Mouse (Mus musculus) kidney, postnatal 25 days (tissue): ENCODE data around the gene Mpped1.
A peak's percentile ranks its signal among the peaks of the same experiment; 100 is the strongest.

Experiments
- DNase-seq, 2 experiments: peaks; one replicate each; pipeline ENCODE4 v3.0.0; 2021; ENCODE audit warnings: mixed read lengths in 2 of 2

Gene Mpped1

DNA sequence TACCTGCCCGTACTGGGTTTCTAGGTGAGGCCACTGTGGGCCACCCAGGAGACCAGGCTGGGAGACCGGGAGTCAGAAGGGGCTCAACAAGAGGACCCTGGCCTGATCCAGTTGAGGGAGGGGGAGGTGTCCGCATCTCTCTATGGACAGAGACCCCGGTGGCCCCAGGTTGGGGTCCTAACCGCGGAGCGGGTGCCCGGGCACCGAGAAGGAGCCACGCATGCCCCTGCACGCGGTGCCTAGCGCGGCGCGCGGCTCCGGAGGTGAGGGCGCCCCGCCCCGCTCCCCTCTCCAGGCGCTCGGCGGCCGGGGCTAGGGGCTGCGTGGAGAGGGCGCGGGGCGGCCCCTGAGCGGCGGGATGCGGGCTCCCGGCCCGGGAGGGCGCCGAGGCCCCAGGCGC, at the start of gene Mpped1:
Mpped1 (plus strand) TSS at position 81 of the 400 bp plus-strand sequence.
- no peak for DNase-seq

DNA sequence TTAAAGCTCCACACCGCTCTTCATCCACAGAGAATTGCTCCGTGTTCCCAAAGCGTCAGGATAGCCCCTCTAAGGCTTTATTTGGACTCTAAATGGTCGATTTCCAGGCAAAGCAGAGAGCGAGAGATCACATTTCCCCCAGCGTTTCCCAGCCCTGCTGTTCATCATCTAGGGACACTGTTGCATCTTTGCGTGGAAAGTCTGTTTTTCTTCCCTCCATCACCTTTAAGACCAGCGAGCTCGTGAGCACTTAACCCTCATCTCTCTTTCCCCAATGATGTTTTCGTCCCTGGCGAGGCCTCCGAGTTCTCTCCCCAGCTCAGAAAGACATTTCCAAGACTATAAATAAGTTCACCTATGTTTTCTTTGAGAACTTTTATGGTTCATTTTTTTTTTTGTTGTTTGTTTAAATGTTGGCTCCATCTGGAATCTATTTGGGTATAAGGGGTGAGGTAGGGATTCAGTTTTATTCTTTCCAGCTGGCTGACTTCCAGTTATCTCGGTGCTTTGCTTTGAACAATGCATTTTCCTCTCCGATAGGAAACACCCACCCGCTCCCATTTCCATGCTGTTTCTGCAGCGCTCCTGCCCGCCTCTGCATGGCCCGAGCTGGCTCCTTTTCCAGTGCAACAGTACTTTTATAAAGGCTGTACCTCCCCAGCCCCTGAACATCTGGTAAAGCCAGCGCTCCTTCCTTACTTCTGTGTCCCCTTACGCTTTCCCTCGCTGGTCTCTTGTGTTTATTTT, 38.4 kb upstream of the Mpped1 start:
- peak; percentile 50 to 52 for DNase-seq

DNA sequence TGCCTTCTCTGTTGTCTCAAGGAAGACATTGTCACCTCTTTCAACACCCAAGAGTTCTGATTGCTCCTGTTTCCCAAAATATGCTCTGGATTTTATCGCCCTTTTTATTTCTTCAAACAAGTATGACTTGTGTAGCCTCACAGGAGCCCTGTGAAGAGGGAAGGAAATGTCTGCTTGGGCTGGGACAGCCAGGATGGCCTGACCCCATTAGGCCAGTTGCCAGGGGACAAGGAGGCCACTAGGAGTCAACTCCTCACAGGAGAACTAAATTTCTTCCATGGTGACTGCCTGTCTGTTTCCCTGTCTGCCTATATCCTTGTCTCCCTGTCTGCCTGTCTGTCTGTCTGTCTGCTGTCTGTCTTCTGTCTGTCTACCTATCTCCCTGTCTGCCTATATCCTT, 37.2 kb upstream of the Mpped1 start:
- peak; percentile 61 to 75 for DNase-seq

DNA sequence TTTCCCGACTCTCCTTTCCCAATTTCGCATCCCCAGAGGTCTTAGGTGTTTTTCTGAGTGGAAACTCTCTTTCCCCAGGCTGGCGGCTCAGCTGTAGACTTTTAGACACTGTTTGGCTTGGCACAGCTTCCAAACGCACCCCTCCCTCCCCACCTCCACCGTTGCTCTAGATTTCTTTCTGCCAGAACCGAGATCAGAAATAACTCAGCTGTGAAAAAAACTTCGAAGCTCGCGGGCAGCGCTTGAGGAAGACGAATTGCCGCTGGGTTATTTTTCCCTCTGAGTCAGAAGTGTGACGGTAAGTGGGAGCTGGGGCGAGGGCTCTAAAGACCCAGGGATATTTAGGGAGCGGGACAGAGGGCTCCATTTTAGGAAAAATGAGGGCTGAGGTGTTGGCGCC, 33.0 kb upstream of the Mpped1 start:
- DNase-seq: no peak

DNA sequence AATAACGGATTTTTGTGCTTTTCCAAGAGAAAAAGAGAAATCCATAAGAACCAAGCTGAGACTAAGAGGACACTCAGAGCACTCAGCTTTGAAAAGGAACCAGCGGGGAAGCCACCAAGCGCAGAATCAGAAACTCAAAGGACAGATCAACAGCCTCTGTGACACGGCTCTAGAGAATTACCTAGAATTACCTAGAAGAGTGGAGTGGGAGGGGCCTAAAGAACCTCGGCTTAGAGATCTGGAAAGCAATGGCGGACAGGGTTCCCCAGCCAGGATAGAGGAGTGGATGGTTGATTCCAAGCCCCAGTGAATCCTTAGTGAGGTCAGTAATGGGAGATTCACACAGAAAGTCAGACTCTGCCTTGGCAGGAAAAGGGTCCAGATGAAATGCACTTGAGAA, 30.3 kb upstream of the Mpped1 start:
- no peak for DNase-seq

DNA sequence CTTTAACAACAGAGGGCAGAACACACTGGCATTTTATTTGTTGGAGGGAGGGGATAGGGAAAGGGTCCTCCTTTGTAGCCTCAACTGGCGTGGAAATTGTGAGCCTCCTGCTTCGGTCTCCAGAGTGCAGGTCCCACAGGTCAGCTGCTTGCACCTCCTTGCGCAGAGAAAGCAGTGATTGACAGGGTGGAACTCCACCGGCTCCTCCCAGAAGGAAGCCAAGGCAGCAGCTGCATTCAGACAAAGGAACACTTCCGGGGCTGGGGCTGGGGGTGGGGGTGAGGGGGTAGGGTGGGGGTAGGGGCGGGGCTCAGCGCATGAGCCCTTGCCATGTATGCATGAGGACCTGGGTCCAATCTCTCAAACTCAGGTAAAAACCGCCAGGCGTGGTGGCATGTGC, 29.8 kb upstream of the Mpped1 start:
- no peak for DNase-seq

DNA sequence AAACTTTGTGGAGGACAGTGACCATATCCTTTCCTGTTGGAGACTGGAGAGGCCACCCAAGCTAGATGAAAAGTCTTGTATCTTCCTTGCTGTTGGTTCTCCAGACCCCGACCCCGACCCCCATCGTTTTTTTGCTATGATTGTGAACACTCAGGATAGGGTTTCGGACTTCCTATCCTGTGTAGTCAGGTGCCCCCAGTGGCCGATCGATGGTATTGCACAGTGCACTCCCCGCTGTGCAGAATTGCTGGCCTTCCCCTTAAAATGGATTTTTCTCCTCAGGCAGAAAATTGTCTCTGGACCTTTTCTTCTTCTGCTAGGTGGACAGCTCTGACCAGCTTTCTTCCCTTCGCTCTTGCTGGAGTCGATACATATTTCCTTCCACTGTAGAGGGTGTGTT, 22.5 kb upstream of the Mpped1 start:
- DNase-seq: peak in 1 of 2 experiments; percentile 24

DNA sequence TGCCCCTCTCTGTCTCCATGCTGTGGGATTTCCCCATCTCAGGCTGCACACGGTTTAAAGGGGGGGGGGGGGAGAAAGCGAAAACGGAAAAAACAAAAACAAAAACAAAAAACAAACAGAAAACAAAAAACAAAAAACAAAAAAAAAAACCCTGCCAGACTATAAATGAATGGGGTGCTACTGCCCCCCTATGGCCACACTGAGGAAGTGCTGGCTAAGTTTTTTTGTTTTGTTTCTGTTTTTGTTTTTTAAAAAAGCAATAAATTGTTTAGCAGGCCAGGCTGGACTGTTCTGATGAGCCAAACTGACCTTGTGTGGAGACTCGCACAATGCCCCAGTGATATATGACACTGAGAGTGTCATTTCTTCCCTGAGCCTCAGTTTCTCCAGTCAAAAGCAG, 20.3 kb upstream of the Mpped1 start:
- no peak for DNase-seq

DNA sequence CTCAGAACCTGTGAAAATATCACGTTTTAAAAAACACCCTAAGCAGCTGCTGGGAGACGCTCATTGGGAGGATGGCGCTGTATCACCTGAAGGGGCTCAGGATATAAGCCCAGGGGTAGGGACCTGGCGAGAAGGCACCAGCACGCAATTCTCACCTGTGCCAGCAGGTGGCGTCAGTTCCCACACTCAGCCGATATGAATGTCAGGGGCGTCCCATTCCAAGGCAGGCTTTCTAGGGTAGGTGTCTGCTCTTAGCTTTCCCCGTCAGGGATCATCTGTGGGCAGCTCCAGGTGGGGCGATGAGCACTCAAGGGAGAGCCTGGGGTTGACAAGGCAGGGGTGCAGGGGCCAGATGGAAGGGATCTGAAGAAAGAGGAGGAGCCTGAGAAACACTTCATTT, 18.6 kb upstream of the Mpped1 start:
- peak in 1 of 2 experiments; percentile 30 for DNase-seq

DNA sequence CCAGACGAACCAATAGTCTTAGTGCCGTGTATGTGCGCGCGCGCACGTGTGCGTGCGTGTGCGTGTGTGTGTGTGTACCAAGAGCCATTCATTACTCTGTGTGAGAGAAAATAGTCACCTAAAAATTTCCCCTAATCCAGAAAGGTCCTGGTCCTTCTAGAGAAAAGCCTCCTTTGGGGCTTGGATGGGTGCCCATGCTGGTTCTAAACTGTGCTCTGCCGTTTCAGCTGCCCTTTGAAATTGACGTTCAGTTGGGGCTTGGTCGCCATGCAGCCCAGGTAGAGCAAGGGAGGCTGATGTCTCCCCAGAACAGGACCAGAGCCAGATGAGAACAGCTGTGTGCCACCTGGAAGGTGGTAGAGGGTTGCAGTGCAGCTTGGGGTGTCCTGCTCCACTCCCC, 17.8 kb upstream of the Mpped1 start:
- DNase-seq: no peak

DNA sequence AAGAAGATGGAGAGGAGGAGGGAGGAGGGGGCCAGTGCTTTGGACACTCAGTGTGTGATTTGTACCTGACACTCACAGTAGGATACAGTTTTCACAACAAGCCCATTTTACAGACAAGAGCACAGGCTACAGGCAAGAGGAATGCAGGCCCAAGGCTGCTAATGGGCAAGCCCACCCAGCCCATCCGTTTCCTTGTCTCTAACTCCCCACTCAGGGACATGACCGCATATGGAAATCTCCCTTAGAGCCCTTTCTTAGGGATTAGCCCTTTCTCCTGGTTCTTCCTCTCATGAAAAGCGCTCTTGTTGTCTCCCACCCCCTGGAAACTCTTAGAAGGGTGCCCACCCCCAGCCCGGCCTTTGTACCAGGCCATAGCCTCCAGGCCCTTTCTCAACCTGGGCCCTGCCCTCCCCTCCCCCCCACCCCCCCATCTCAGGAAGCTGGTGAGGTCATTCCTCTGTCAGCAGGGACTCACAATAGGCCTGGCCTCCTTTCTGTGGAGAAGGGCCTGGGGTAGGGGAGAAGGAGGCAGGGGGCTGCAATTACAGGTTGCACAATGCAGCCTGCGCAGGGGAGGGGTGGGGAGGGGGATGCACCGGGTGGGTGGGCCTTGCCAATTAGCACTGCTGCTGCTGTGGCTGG, 13.8 kb upstream of the Mpped1 start:
- no peak for DNase-seq

DNA sequence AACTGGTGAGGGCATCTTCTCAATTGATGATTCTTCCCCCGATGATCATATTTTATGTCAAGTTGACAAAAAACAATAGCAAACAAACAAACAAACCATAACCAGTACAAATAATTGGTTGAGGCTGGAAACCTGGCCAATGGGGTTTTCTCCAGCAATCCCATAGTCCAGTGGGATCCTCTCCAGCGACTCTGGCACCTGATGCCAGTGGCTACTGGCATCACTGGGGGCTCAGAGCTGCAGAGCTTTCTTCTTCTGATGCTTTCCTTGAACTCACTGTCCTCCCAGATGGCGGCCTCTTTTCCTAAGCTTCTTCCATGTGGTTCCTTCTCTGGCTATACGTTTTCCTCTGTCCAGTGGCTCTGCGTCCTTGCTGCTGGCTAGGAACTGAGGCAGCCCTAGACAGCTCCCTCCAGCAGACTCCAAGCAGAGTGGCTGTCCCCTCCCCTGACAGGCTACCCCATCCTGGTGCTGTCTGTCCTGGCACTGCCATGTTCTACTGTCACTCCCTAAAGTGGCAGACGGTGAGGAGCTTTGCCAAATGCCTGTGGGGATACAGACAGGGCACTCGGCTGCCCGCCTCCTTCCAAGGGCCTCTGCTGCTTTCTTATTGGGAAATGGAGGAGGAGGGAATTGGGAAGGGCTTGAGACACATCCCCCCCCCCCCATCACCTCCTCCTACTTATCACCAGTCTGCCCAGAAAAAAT, 7.8 kb upstream of the Mpped1 start:
- no peak for DNase-seq

DNA sequence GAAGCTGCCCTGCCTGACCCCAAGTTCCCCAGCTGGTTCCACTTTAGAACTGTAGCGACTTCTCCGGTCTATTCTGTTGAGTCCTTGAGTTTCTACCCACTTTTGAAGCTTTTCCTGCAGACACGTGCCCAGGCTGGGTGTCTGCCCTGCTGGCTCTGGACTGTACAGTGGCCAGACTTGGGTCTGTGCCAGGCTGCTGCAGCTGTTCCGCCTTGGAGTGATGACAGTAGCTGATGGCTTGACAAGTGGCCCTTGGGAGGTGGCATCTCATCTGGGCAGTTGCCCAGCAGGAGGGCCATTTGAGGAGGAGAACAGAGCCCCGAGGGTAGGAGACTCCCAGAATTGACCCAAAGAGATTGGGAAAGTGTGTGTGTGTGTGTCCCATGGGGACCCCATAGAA, 6.8 kb upstream of the Mpped1 start:
- DNase-seq: peak; percentile 11 to 64

DNA sequence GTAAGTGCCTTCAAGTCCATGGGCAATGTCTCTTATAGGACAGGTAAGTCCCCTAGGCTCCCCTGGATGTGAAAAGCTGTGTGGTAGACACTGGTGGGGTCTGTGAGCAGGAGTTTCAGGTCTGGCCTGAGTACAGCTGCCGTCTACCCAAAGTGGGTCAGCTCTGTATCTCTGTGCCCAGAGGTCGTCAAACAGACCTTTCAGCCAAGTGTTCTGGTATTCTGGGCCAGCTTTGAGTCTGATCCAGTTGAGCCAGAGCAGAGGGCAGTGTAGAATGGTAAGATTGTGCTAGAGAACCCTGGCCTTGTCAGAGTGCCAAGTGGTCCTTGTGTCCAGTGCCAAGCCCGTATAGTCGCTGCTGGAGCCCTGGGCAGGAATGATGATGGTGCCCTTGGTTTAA, 6.3 kb upstream of the Mpped1 start:
- DNase-seq: no peak

DNA sequence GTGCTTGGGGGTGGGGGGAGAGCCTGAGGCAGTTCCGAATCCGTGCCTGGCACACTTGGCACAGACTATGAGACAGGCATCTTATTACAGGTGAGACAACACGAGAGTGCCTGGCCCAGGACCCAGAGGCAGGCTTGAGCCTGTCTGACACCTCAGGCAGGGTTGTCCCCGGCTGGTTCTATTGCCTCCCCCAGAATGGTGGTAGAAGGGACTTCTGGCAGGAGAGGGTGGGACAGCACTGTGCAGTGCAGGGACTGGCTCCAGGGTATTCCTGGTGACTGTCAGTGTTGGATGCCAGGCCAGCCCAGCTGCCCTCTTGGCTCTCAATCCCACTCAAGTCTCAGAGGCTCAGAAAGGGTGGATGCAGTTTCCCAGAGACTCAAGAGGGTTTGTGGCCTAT, 4.3 kb upstream of the Mpped1 start:
- no peak for DNase-seq

DNA sequence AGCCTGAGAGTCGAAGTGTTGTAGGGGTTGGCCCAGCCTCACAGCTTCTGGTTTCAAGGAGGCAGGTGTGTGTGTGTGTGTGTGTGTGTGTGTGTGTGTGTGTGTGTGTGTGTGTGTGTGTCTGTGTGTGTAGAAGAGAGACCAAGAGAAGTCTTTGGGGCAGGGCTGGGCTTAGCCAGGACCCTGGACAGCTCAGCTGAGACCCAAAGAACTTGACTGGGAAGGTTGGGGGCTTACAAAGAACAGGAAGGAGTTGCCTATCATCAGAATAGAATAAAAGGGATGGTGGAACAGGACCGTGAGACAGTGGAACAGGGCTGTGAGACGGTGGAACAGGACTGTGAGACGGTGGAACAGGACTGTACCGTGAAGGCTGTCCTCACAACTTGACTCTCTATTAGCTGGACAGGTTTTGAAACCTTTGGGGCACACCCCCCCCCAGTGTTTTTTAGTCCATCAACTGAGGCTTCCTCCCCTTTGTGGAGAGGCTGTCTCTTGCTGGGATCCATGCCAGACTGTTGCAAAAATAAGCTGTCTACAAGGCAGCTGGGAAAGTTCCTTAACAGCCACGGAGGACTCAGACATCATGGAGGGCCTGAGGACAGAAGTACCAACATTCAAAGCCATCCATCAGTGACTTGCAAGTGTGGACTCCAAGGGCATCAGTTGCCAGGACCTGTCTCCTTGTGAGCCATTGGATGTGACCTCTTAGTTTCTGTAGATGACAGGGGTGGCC, 2.8 kb upstream of the Mpped1 start:
- no peak for DNase-seq

DNA sequence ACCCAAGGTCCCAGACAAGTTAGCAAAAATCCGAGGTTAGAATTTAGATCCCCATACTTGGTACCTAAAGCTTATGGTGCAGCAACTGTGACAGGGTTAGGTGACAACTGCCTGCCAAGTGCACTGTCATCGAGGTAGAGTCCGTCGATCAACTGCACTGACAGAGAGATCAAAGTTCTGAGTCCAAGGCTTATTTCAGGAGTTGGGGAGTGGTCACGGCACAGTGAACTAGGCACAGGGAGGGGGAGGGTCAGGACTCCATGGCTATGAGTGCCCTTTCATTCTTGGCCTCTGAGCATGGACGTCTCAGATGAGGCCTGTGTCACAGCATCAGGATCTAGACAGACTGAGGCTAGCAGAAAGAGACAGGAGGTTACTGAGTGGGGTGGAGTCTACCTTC, 1.8 kb upstream of the Mpped1 start:
- peak in 1 of 2 experiments; percentile 40 for DNase-seq

DNA sequence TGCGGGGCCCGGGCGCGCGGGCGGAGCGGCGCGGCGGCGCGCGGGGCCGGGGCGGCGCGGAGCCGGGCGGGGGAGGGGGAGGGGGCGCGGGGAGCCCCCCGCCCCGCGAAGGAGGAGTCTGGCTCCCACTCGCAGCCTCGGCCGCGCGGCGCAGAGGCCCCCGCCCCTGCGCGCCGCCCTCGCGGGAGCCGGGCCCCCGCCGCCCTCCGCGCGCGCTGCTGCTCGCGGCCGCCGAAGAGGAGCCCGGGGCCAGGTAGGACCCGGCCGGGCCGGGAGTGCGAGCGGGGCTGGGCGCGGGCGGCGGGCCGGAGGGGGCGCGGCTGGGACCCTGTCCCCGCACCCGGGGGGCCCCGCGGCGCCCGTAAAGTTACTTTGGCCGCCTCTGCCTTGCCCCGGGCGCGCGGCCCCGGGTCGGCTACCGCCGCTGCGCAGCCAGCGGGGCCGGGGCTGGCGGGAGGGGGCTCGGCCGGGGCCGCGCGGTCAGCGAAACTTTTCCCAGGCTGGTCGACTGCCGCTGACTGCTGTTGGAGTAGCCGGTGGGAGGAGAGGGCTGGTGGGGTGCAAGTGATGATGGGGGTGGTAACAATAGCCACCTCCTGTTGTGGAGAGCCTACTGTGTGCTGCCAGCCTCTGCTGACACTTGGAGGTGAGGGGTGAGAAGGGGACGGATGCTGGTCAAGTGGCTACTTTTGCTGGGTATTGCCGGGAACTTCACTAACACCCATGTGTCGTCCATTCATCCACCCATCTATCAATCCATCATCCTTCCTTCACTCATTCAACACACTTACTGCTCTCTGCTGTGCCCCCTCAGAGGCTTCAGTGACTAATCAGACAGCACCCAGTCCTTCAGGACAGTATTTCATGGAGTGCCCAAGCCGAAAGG, 831 bp downstream of the Mpped1 start:
- no peak for DNase-seq

DNA sequence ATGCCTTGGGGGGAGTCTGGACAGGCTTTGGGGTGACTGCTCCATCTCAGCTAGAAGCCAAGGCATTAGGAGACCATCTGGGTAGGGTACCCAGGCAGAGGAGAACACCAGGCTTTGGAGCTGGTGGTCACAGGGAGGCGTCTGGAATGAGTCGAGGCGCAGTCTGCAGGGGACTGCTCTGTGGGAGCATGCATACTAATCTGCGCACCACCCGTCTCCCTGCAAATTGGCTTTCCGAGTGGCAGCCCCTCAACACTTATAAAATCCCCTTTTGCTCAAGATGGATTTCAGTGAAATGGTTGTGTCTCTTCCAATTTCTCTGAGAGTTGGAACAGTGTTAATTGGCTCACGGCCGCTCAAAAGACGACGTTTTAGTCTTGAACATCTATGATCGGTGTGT, 2.0 kb downstream of the Mpped1 start:
- no peak for DNase-seq

DNA sequence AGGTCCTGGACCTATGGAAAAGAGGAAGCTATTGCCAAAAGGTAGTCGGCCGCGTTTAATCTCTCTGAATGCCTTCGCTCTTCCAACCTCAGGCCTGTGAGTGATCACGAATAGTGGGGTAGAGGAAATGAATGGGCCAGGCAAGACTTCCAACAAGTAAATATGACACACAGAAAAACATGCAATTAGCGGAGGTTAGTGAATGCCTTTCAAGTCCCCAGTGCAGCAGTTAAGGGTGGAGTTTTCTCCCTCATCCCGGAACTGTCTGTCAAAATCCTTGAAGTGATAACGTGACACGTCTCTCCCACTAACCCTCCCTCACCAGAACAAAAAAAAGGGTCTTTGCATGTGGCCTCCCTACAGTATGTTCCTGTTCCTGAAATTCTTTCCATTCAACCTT, 3.0 kb downstream of the Mpped1 start:
- no peak for DNase-seq

DNA sequence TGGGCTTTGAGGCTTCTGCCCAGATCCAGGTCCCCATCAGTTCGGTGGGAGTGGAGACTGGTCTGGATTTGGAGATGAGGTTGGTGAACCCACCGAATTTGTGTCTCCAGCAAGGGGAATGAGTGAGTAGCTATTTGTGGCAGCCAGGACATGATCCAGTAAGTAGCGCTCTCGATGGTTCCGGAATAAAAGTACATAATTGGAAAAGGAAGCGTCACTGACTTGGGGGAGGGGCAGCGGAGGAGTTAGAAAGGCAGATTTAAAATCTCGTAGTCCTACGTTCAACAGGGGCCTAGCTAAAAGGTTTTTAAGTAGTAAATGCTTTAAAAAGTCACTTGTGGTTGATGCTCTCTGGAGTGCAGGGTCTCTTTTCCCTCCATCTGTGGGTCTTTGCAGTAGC, 5.5 kb downstream of the Mpped1 start:
- no peak for DNase-seq

DNA sequence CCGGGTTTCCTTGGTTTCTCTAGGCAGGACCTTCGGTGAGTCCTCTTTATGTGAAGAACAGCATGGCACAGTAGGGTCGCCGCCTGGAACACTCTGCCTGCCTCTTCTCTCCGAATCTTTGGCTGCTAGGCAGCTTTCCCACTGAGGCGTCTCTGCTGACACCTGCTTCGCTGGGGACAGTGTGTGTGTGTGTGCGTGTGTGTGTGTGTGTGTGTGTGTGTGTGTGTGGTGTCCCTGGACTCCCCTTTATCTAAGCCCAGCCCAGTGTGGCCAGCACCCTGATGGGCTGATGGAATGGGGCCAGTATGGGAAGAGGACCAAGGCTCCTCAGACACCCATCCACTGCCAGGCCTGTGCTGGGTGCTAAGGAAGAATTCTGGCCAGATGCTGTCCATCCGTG, 9.8 kb downstream of the Mpped1 start:
- DNase-seq: no peak
